ENCODE assay signal across 21 mouse cellular contexts in genomic region chr4:126151701-126152440, GRCm38 (mm10). TPM values are rescaled to one million over a fixed set of nuclear protein-coding genes. Genes with fewer than 3 reads are reported as not detected.
A peak's percentile ranks its signal among the peaks of the same experiment; 100 is the strongest.
DNase-seq lines count a peak whose midpoint lies in the region; ATAC-seq and TF ChIP-seq lines count a peak whose summit lies in the region.
"Had no signal": no experiment of that assay in that cellular context is flagged by ENCODE, and none has a peak within 500 bp of the region (broad histone marks: within the 10 kb centered on the region; RNA-seq: fewer than 3 reads in every experiment).

No protein-coding gene starts in this region.

- H3K27ac ChIP-seq in kidney, postnatal 0 days, result no peak overlapping the region
- peak overlapping the region; percentile 85 for H3K27ac ChIP-seq in embryonic facial prominence, embryonic 10.5 days (replicated peaks)
- H3K27ac ChIP-seq in limb, embryonic 12.5 days, result peak overlapping the region; percentile 98; the same call in 1 of the 2 replicates
- H3K27ac ChIP-seq: forebrain, embryonic 13.5 days; left cerebral cortex, adult 2 months; midbrain, embryonic 10.5 days; stomach, postnatal 0 days had no signal

- DNase-seq in kidney, postnatal 0 days (ENCODE audit: low spot score), result no peak
- DNase-seq in kidney, adult 11 months, result no peak
- DNase-seq in NIH3T3 (ENCODE audit: low read depth), result peak; percentile 60
- DNase-seq in embryonic facial prominence, embryonic 10.5 days (ENCODE audit: low spot score), result no peak
- no peak for DNase-seq in embryo, embryonic 11 days
- DNase-seq in retina, embryonic 14.5 days (ENCODE audit: low spot score), result no peak
- DNase-seq: adrenal gland, postnatal 10 days; cerebellum, adult 11 months; cerebellum, postnatal 10 days; gastrocnemius, postnatal 10 days; heart, adult 18-20 months; kidney, postnatal 25 days; left cerebral cortex, postnatal 4 days; retina, postnatal 1 day had no signal

- H3K27me3 ChIP-seq in kidney, postnatal 0 days (ENCODE audit: insufficient read depth, low read length), result no peaks in the 10 kb centered on the region
- peaks cover 46% of the 10 kb centered on the region for H3K27me3 ChIP-seq in embryonic facial prominence, embryonic 10.5 days (replicated peaks; ENCODE audit: low read depth, poor library complexity, severe bottlenecking)
- H3K27me3 ChIP-seq in limb, embryonic 12.5 days, result no peaks in the 10 kb centered on the region
- H3K27me3 ChIP-seq: Patski had no signal

- no peak overlapping the region for H3K4me3 ChIP-seq in kidney, postnatal 0 days (replicated peaks; ENCODE audit: low read depth, low read length)
- no peak overlapping the region for H3K4me3 ChIP-seq in embryonic facial prominence, embryonic 10.5 days
- no peak overlapping the region for H3K4me3 ChIP-seq in limb, embryonic 12.5 days (replicated peaks)
- H3K4me3 ChIP-seq: forebrain, embryonic 13.5 days; heart, embryonic 15.5 days; left cerebral cortex, adult 2 months; midbrain, embryonic 10.5 days had no signal

- 82% methylated on average over 16 of the region's 16 CpGs for WGBS in kidney, postnatal 0 days
- 87% methylated on average over 16 of the region's 16 CpGs for WGBS in embryonic facial prominence, embryonic 10.5 days
- WGBS in limb, embryonic 12.5 days, result 80% methylated on average over 16 of the region's 16 CpGs

- no peak overlapping the region for H3K9ac ChIP-seq in kidney, postnatal 0 days (ENCODE audit: low read depth, low read length)
- H3K9ac ChIP-seq in limb, embryonic 12.5 days (replicated peaks), result no peak overlapping the region
- H3K9ac ChIP-seq: forebrain, embryonic 13.5 days; heart, embryonic 15.5 days had no signal

- H3K4me1 ChIP-seq in kidney, postnatal 0 days (replicated peaks; ENCODE audit: insufficient read depth, low read length), result peaks cover 32% of the 10 kb centered on the region
- peaks cover 79% of the 10 kb centered on the region for H3K4me1 ChIP-seq in embryonic facial prominence, embryonic 10.5 days
- H3K4me1 ChIP-seq in limb, embryonic 12.5 days (replicated peaks), result peaks cover 62% of the 10 kb centered on the region

- no peaks in the 10 kb centered on the region for H3K9me3 ChIP-seq in kidney, postnatal 0 days (replicated peaks; ENCODE audit: low read length)
- no peaks in the 10 kb centered on the region for H3K9me3 ChIP-seq in embryonic facial prominence, embryonic 10.5 days
- peaks cover 3% of the 10 kb centered on the region; the same call in 1 of the 2 replicates for H3K9me3 ChIP-seq in limb, embryonic 12.5 days
- H3K9me3 ChIP-seq: forebrain, embryonic 13.5 days; heart, embryonic 15.5 days; midbrain, embryonic 10.5 days had no signal

- no peak for TF ChIP-seq CTCF in kidney, postnatal 0 days (IDR thresholded peaks at IDR 0.05; ENCODE audit: low read depth)

- H3K36me3 ChIP-seq in kidney, postnatal 0 days (ENCODE audit: insufficient read depth, low read length), result 0 out of 2 replicates have a peak, but pooled peaks cover 14% of the 10 kb centered on the region
- H3K36me3 ChIP-seq in embryonic facial prominence, embryonic 10.5 days (replicated peaks), result peaks cover 36% of the 10 kb centered on the region
- H3K36me3 ChIP-seq in limb, embryonic 12.5 days, result peaks cover 20% of the 10 kb centered on the region
- H3K36me3 ChIP-seq: heart, embryonic 15.5 days had no signal

- ATAC-seq in kidney, postnatal 0 days (replicated peaks; ENCODE audit: low FRiP score, low read depth), result no peak
- ATAC-seq in limb, embryonic 12.5 days (ENCODE audit: insufficient number of reproducible peaks, insufficient read depth, low FRiP score, low TSS enrichment, low read depth), result no peak
- ATAC-seq: forebrain, embryonic 13.5 days; Patski had no signal

- H3K4me2 ChIP-seq in kidney, postnatal 0 days (ENCODE audit: low read length), result peak overlapping the region; percentile 66; the same call in 1 of the 2 replicates
- peak overlapping the region; percentile 99; the same call in 1 of the 2 replicates for H3K4me2 ChIP-seq in limb, embryonic 12.5 days
- H3K4me2 ChIP-seq: forebrain, embryonic 13.5 days had no signal

RNA-seq across cellular contexts. Expression of gene Eva1b, which starts 4.3 kb away (rescaled TPM):
- polyA plus RNA-seq in kidney, postnatal 0 days (2015; fragmentation: Nextera tagmentation; extraction: Ambion mirVana), result 130 and 149 TPM in 2 replicates
- 37.1 and 38.9 TPM in 2 replicates for polyA plus RNA-seq in embryonic facial prominence, embryonic 10.5 days (2016; fragmentation: Nextera tagmentation; extraction: Ambion mirVana)
- polyA plus RNA-seq in limb, embryonic 12.5 days (2016; fragmentation: Nextera tagmentation; extraction: Ambion mirVana), result 65.6 and 67.5 TPM in 2 replicates

RNA-seq across cellular contexts. Expression of gene Sh3d21, which starts 11.4 kb away (rescaled TPM):
- 9.2 and 9.7 TPM in 2 replicates for polyA plus RNA-seq in kidney, postnatal 0 days (2015; fragmentation: Nextera tagmentation; extraction: Ambion mirVana)
- polyA plus RNA-seq in embryonic facial prominence, embryonic 10.5 days (2016; fragmentation: Nextera tagmentation; extraction: Ambion mirVana), result 2.0 and 3.1 TPM in 2 replicates
- 7.2 and 8.4 TPM in 2 replicates for polyA plus RNA-seq in limb, embryonic 12.5 days (2016; fragmentation: Nextera tagmentation; extraction: Ambion mirVana)

RNA-seq across cellular contexts. Expression of gene Stk40, which starts 48.1 kb away (rescaled TPM):
- 27.1 and 28.7 TPM in 2 replicates for polyA plus RNA-seq in kidney, postnatal 0 days (2015; fragmentation: Nextera tagmentation; extraction: Ambion mirVana)
- 43.8 and 44.5 TPM in 2 replicates for polyA plus RNA-seq in embryonic facial prominence, embryonic 10.5 days (2016; fragmentation: Nextera tagmentation; extraction: Ambion mirVana)
- polyA plus RNA-seq in limb, embryonic 12.5 days (2016; fragmentation: Nextera tagmentation; extraction: Ambion mirVana), result 41.1 and 45.2 TPM in 2 replicates

RNA-seq across cellular contexts. Expression of gene Thrap3, which starts 50.7 kb away (rescaled TPM):
- 136 and 156 TPM in 2 replicates for polyA plus RNA-seq in kidney, postnatal 0 days (2015; fragmentation: Nextera tagmentation; extraction: Ambion mirVana)
- polyA plus RNA-seq in embryonic facial prominence, embryonic 10.5 days (2016; fragmentation: Nextera tagmentation; extraction: Ambion mirVana), result 262 and 263 TPM in 2 replicates
- polyA plus RNA-seq in limb, embryonic 12.5 days (2016; fragmentation: Nextera tagmentation; extraction: Ambion mirVana), result 303 and 349 TPM in 2 replicates

RNA-seq across cellular contexts. Expression of gene Lsm10, which starts 55.4 kb away (rescaled TPM):
- polyA plus RNA-seq in kidney, postnatal 0 days (2015; fragmentation: Nextera tagmentation; extraction: Ambion mirVana), result 58.5 and 59.0 TPM in 2 replicates
- 44.9 and 48.5 TPM in 2 replicates for polyA plus RNA-seq in embryonic facial prominence, embryonic 10.5 days (2016; fragmentation: Nextera tagmentation; extraction: Ambion mirVana)
- polyA plus RNA-seq in limb, embryonic 12.5 days (2016; fragmentation: Nextera tagmentation; extraction: Ambion mirVana), result 43.2 and 44.3 TPM in 2 replicates
